Mouse (Mus musculus) yolk sac, embryonic 10.5 days (tissue): ENCODE measurements at regions not wholly inside any gene's neighbourhood (a gene's known extent, or its start where the extent isn't known, plus 50 kb on each side); places are given as distances from the start of the nearest gene placed in this dataset.
A peak's percentile ranks its signal among the peaks of the same experiment; 100 is the strongest.

Source experiments
- DNase-seq: peaks from one replicate; pipeline ENCODE4 v3.0.0-alpha.2; 2017; ENCODE audit warnings: low spot score

DNA sequence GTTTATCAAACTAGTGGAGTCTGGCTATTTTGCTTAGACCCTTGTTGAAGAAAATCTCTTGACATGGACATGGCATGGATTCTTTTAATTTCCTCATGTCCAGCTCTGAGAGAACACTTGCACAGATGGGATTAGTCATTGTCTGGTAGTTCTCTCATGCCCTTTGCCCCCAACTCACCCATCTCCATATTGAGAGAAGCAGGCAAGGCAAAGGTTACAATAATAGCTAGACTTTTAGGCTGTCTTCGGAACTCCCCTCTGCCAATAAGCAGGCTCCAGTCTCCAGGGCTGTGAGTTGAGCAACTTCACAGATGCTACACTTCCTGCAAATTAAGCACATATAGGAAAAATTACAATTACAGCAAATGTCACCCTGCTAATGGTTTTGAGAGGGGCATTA, 558.0 kb upstream of the Alcam start:
- no peak for DNase-seq

DNA sequence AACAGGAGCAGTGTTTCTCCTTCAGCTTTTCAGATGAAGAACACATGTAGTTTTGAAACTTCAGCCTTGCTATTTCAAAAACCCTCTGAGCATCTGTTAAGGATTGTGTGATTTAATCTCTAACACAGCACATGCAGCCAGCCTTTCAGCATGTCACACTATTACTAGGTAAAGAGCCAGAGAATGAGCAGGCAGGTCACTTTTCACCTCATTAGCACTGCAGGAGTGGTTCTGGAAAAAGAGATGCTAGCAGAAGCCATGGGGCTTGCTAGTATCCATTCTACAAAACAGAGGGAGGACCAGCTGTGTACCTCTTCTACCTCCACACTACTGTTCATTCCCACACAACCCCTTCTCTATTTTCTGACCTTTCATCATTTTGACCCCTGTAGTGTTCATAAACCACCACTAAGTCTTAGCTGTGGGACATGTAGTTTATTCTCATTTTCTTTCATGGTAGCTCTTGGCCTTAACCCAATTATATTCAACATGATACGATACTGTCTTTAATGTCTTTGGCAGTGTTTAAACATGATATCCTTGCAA, 535.1 kb upstream of the Alcam start:
- no peak for DNase-seq

DNA sequence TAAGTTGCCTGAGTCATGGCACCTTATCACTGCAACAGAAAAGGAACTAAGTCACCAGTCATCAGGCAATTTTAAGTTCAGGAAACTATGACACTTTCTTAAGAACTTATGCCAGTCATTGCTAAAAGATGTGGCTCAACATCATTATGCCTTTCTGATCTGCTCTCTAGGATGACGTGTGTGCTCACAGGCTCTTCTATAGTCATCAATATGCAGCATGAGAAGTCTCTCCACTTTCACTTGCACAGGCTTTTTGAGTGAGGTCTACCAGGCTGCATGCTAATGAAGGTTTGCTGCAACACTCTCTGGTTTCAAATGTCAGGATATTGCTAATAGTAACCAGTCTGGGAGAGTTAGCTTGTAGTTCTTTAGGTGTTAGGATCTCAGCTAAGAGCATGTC, 530.5 kb upstream of the Alcam start:
- no peak for DNase-seq

DNA sequence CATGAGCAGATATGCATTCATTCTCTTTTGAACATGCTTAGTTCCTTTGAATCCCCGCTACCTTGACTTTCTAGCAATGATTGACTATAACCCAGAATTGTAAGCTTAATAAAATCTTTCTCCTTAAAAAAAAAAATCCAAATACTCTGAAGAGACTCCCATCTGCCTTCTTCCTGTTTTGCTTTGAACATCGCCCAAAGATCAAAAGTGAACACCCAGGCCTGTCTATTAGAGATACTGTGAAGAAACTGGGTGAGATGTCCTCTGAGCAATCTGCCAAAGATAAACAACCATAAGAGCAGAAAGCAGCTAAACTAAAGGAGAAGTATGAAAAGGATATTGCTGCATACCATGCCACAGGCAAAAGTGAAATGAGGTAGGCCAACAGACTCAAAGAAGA, 527.1 kb upstream of the Alcam start:
- DNase-seq: no peak

DNA sequence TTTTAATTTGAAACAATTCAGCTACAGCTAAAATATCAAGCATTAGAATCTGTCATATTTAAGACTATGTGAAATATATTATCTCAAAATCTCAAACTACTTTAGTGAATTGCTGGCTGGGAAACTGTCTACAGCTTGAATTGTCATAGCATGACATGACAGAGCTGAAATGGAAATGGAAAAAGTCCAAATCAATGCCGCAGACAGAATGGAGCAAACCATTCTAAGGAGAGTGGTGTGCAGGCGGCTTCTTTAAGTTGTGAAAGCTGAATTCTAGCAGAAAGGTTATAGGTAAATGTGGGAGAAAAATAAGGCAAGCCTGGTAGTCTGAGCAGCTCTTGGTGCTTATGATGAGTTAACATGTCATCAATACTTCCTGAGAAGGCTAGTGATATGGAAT, 518.9 kb upstream of the Alcam start:
- DNase-seq: no peak

DNA sequence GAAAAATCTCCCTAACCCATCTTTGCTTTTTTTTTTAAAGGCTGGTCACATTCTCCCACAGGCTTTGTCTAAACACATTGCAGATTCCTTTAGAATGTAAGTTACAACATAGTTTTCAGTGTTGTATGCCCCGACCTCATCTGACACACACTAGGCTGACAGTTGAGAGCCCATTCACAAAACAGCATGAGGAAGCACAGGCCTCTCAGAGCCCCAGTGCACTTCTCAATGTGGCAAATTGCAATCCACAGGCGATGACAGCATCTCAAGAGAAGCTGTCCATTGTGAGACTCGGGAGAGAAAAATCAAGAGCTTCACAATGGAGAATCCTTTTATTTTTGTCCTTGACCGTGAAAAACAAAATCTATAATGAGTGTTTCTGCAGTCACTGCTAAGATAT, 493.8 kb upstream of the Alcam start:
- DNase-seq: no peak

DNA sequence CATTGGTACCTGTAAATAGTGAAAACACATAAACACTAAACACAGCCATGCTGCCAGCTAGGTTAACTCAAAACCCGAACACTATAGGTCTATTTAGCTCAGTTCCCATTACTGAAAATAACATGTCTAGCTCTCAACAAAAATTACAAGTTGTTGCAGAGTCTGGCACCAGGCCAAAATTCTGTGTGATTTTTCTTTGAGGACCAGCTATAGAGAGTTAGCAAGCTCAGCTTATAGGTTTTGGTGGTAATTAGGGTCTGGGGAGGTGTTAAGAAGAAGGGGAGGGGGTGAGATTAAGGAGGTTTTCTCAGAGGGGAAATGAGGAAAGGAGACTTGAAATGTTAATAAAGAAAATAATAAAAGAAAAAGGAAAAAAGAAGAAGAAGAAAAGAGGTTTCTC, 480.9 kb upstream of the Alcam start:
- no peak for DNase-seq

DNA sequence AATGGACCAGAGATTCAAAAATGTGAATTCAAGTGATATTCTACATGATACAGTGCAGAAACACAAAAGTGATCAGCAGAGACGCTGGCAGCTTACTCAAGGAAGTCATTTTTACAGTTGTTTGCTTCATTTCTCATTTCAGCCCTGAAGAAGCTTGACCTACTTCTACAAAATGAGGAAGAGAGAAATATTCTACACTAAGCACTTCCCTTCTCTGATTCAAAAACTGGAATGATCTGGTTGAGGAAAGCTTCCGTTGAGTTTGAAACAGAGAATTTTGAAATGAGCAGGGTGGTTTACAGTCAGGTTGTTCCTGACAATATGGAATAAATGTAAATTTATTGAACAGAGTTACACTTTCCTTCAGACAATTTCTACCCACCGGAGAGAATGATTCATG, 478.1 kb upstream of the Alcam start:
- DNase-seq: no peak

DNA sequence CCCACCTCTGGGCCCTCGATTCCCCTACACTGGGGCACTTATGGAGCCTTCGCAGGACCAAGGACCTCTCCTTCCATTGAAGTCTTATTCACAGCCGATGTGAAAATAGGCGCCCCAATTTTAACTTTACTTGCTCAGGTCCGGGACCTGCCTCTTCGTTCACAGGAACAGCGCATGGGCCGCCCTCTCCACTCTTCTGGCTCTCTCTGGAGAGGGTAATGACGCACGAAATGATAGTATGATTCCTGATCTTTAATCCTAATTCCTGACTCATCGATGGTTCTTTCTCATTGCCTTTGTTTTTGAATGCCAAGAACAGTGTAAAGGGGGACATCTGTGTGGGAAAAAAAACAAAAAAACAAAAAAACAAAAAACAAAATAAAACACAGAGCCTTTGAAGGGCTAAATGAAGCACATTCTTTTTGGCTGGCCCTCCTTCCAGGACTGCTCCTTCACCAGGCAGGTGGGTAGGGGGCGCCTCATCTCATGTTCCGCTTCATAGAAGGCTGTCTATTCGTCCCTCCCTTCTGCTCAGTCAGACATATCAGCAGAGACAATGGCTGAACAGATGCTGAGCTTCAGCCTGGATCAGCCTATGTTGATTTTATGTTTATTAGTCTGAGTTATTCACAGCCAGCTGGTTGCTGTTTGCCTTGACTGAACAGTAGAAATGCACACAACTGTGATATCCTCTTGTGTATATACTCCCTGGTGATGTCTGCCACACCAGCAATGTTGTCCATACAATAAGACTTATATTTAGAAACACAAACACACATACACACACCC, 438.8 kb upstream of the Alcam start:
- no peak for DNase-seq

DNA sequence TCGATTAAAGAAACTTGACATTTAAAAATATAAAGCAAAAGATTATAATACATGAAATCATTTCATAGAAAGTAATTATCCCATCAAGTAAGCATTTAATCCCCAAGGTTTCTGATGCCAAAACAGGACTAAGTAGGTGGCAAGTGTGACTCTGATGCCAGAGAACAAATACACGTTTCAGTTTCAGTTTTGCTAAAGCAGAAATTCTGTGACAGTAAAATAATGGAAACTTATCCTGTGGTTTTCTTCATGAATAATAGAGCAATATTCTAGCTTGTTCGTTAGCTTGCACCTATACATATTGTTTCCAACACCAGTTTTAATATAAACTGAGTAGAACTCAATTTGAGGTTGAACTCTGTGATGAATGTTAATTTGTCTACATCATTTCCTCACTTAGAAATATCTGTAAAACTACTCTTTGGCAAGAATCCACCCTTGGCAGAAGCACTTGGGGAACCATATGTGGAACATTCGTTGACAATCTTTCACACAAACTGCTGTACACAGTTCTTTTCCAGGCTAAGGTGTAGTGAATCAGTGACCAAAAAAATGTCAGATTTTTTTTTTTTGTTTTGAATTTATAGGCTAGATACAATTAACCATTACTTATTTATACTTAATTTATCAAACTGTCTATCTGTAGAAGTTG, 425.7 kb upstream of the Alcam start:
- no peak for DNase-seq

DNA sequence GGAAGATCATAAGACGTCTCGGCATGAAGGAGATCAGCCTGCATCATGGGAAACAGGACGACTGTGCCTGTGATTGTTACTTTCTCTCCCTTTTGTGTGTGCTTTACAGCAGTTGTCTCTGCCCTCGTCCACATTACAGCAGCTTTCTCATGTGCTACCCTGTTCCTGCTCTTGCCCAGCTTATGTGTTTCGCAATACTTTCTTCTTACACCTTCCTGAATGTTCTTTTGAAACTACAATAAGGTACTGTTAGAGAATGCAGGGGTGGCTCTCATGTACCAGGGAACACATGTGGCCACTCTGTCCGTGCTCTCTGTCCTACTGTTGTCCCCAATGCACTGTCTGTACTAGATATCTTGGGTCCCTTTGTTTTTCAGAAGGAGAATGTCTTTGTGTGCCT, 414.0 kb upstream of the Alcam start:
- DNase-seq: no peak

DNA sequence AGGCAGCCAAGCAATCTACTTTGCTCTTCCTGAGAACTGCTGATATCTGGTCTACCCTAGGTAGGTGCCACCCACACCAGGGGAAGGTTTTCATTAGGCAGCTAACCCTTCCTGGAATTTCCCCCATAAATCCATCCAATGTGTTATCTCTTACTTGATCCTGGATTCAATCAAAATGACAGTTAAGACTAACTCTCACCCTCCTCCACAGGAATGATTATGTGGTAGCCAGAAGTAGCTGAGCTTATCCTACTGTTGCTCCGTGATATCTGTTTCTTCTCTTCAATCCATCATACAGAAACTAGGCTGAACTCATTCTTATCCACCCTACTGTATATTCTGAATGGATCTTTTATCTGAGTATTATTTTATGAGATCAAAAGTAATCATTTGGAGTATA, 409.7 kb upstream of the Alcam start:
- DNase-seq: peak; percentile 14

DNA sequence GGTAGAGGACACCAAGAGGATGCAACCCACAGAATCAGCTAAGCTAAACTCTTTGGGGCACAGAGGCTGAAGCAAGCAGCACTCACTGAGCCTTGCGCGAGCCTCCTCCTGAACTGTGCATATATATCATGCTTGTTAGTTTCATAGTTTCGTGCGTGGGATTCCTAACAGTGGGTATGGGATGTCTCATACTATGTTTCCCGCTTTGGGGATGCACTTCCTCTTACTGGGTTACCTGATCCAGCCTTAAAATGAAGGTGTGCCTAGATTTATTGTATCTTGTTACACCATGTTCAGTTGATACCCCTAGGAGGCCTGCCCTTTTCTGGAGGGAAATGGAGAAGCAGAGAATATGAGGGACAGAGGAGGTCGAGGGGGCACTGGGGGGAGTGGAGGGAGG, 407.4 kb upstream of the Alcam start:
- DNase-seq: no peak

DNA sequence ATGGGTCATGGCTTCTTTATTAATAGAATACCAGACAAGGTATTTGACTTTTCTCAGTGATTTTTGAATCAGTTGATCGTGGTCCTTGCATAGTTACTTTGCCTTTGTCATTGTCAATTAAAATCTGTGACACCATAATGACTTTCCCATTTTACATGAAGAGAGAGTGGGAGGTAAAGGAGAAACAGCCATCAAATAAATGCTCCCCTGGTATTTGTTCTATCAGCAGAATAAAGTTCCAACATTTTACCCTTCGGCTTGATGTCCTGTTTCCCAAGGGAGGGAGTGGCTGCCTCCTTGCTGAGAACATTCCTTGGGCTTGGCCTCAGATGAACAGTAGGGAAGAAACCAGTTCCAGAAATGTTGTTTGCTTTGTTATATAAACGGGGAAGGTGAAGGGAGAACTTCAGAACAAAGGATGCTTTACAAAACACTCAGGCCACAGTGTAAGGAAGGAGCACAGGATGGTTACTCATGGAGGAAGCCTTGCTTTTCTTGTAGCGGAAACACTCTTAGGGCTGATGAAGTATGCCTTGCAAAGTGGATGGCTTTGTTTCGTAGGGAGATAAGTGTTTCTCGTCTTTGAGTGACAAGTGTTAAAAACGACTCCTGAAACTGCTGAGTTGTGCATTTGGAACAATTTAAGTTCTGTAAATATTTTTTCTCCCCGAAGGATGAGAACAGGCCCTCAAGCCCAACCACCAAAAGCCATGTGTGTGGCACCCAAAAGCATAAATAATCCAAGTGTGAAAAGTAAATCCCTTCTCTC, 404.8 kb upstream of the Alcam start:
- no peak for DNase-seq

DNA sequence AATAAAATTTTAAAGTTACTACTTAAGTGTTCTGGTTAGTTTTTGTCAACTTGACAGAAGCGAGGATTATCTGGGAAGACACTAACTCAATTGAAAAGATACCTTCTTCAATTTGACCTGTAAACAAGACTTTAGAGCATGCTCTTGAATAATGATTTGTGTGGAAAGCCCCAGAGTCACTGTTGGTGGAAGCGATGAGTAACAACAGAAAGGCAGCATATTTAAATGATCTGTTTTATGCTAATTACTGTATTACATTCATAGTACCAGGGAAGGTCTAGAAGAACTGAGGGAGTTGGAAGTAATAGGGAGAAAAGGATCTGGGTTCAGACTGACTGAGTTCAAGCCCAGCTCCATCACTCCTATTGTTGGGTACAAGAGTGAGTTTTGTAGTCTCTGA, 397.3 kb upstream of the Alcam start:
- no peak for DNase-seq

DNA sequence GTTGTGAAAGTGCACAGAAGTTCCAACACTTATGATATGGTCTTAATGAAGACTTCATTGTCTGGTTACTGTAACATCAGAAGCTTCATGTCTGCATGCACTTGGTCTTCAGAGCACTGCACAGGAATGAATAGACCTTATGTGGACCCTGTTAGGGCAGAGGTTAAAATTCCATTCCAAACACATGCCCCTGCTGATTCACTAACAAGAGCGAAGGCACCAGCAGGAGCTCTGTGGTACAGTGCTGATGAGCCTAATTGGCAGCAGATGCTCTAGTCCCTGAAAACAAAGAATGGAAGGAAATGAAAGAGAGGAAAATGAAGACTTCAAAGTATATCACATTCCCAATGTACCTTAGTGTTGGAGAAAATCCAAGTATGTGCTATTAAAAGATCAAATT, 365.1 kb upstream of the Alcam start:
- DNase-seq: no peak

DNA sequence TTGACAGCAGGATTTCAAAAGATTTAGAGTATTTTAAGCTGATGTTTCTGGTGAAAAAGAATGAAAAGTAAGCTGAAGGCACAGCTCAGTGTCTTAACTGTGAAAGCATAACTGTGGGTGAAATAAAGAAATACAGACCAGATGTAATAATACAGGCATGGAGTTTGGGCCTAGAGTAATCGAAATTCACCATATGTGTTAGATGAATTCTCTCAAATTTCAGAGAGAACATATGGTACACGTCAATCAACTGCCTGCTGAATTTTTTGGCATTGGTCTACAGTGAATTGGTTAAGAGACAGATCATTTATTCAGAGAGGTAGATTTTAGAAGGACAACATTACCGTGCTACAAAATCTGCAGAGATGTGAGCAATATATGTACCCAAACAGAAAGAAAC, 357.3 kb upstream of the Alcam start:
- no peak for DNase-seq

DNA sequence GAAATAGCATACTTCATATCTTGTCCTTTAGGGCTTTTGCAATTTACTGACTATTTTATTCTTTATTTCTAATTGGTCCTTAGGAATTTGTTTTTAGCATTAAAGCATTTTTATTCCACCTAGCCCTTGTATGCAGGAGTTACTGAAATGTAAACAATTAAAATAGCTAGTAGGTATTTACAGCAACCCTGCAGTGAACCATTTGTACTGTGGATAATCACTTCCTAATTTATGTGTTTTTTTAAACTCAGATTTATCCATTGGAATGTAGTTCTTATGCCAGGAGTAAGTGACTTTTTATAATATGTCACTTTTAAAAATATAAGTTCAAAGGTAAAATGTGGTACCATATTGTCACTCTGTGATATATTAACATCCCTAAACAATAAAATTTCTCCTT, 350.5 kb upstream of the Alcam start:
- no peak for DNase-seq

DNA sequence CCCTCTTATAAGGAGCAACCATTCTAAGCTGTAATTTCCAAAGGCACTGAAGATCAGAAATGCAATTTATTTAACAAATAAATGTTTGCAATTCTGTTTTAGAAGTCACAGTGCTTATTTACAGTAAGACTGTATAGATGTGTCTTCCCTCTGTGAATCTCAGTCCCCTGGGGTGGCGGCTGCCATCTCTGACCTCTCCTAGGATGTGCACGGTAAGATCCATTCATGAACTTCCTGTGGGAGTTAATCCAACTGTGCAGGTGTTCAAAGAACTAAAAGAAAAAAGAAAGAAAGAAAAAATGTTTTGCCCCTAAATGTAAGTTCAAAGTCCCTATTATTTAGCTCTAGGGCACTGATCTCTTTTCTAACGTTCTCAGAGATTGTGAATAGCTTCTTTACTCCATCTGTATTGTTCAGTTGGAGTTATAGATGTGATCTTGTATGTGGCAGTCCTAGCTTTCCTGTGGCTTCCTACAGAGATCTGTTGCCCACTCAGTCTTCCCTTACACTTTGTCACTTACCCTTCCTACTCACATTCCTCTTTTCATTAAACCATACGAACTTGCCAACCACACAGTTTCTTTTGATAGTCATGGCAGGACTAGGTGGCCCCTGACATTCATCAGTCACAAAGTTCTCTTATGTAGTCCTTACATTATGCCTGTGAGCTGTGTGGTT, 346.0 kb upstream of the Alcam start:
- DNase-seq: no peak

DNA sequence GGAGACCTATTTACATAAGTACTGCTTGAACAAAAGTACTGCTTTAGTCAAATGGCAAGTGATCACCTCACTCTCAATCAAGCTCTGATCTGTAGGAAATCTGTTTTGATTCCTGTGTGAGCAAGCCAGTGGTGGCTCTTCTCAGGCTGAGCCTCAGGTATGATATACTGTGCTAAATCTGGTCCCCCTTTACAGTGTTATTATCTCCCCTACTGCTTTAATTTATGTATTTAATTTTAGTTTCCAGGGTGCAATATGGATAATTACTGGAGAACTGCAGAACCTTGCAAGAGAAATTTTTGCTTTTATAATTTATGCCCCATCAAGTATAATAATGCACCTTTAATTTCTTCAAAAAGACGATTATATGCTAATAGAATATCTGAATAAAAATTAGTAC, 341.3 kb upstream of the Alcam start:
- no peak for DNase-seq

DNA sequence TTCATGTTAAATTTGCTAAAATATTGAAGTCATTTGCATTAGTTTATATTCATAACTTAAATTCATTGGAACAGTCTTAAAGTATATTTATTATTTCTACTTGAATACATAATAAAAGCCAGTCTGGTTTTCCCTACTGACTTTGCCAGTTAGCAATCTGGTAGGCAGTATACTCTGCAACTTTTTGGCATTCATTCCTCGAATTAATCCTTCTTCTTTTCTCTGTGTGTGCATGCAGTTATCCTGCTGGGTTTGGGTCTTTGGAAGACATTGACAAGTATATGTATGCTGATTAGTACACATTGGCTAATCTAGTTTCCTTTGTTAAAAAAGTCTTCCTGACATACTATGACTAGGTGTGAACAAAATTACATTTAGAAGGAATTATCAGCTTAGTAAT, 336.1 kb upstream of the Alcam start:
- DNase-seq: no peak

DNA sequence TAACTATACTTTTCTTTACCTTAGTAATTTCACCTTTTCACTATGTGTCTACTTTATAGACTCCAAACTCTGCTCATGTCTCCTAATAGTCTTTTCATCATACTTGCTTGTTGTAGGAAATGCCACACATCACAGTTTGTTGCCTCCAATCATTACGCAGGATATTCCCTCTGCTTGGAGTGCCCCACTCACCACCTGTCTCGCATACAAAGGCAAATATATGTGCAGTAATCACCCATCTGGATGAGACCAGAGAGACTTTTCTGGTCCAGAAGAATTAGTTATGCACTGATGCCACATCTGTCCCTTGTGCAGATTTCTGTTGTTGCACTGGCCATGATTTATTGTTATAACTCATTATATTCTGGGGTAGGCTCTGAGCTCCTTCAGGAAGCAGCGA, 293.9 kb upstream of the Alcam start:
- DNase-seq: no peak
